Mouse (Mus musculus) monocyte, adult 5-6 weeks (primary cell): ENCODE data around the gene Jak2. TPM values are rescaled to one million over a fixed set of nuclear protein-coding genes. Genes with fewer than 3 reads are reported as not detected.

ENCODE experiments used
- ATAC-seq: fragments of 153-309, 156-312 bp; replicated peaks from 2 replicates; pipeline ENCODE4 v1.8.0; 2017; ENCODE audit warnings: mild to moderate bottlenecking; ENCODE audit not compliant: low TSS enrichment, insufficient number of reproducible peaks, severe bottlenecking, poor library complexity, low FRiP score
- total RNA-seq: library from RNA; stranded (forward); fragments of 200-1000, 200-491, 200-594 nt; gene quantifications from 3 replicates; pipeline ENCODE4 v1.2.3, GENCODE M21; 2017

Jak2 gene
- total RNA-seq, 1 experiment from 2014 or later = 123 TPM

DNA sequence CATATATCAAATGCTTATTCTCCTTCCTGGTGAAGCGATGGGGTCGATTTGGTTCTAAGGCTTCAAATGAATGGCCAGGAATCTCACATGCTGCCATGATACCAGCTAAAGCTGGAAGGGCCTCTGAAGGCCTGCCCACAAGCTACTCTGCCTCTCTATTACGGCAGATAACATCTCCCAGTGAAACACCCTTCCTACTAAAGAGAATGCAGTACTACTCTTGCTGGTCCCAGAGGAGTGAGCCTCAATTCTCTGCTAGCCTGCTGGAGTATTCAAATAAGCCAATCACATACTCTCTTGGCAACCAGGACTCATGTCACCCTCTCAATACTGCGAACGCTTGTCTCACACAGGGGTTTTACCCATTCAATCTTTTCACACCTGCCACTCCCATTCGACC is 90.7 kb downstream of the Jak2 start:
- ATAC-seq = no peak

DNA sequence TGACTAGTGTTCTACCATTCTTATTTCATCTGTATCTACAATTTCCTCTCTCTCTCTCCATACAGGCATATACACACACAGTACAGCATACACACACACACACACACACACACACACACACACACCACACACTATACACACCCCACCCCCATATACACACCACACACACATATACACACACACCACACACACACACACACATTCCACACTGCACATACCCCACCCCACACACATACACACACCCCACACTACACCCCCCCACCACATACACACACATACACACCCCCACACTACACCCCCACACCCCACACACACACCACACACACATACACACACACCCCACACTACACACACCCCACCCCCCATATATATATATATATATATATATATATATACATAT is 93.2 kb downstream of the Jak2 start:
- no peak for ATAC-seq

DNA sequence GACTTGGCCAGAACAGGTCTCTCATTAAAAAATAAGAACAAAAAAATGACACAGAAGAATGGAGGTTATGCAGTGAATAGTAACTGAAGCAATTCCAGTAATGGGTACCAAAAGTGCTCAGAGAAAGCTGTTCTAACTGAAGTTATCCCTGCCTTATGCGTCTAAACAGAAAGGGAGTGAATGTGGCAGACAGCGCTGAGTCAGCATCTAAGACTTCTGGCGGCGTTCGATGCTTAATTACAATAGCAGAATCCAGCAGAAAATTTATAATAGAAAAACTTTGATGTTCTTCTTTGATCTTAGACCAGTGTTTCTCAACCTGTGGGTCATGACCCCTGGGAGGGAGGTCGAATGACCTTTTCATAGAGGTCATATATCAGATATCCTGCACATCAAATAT is 94.0 kb downstream of the Jak2 start:
- no peak for ATAC-seq

DNA sequence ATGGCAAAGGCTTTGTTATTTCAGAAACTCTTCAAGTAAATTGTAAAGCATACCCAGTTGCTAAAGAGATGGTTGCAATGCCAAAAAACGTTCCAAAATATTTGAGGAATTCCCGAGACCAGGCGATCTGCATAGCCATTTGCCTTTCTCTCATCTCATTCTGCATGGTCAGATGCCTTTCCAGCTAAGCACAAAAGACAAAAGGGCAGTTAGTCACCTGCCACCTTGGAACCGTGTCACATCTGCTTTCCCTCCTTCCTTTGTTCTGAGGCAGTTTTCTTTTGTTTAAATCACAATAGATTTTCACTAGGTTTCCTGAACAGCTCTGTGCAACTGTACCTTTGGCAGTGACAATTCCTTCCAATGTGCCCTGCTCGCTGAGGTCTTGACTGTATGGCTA is 99.4 kb downstream of the Jak2 start:
- ATAC-seq = no peak

DNA sequence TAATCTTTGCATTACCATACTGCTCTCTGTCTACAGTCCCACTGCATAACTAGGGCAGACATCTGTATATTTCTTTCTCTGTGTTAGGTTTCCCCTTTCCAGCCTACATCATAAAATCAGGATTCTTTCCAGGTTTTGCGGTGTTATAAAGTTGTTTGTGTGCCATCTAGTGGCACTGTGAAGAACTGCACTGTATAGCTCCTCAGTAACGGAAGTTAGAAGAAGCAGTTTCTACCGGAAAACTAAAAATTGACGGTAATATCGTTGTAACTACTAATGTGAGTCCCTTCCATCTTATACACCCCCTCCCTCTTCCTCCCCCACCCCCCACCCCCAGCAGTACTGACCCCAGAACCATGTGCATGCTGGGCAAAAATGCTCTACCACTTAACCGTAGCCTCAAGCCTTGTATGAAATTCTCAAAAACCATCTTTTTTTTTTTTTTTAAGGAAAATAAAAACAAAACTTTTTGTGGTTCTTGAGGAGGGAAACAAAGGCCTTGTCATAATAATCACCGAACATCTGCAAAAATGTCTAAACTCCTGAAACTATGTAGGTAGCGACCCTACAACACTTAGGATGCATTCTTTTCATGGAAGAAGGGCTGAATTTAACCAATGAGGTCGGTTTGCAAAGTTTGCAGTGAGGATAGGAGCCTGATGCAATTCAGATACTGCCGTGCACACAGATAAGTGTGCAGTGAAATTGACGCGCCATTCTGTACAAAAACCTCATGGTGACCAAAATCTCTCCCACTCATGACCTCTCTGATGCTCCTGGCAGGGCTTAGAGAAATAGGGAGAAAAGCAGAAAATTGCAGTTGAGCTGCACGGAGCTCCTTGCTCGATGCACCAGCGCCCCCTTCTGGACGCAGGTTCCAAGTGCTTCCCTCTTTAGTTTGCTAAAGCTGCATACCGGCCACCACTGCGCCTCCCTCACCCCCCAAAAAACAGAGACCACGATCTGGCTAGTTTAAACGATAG is 103.6 kb downstream of the Jak2 start:
- ATAC-seq = peak; percentile 73

DNA sequence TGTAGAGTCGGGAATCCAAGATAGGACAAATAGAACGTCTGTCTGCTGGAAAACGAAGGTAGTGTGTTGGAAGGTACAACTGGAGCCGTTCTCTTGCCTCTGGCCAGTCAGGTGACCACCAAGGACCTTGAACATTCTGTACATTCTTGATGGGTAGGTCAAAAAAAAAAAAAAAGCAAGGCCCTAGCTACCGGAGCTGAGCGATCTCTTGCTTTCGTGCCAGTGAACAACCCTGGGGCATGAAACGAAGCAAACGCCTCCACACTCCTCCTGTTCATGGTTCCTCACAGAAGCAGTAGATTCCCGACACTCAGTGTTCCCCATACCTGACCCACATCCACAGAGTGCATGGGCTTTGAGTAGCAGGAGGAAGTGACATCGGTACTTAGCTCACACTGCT is 104.7 kb downstream of the Jak2 start:
- no peak for ATAC-seq

DNA sequence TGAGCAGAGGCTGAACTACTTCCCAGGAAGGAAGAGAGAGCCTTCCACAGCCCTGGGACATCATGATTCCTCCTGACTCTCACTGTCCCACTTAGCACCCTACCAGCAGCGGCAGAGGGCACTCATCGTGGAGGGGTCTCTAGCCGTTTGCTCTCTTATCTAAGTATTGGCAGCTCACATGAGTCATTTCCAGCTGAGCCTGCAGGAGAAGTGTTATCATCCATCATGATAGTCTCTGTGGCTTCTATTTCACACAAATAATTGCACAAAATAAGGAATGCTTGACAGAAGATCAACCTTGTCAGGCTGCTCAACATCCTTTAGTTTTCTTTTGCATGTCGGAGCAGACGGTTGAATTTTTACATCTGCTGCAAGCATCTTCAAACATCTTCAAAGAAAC is 108.6 kb downstream of the Jak2 start:
- no peak for ATAC-seq

DNA sequence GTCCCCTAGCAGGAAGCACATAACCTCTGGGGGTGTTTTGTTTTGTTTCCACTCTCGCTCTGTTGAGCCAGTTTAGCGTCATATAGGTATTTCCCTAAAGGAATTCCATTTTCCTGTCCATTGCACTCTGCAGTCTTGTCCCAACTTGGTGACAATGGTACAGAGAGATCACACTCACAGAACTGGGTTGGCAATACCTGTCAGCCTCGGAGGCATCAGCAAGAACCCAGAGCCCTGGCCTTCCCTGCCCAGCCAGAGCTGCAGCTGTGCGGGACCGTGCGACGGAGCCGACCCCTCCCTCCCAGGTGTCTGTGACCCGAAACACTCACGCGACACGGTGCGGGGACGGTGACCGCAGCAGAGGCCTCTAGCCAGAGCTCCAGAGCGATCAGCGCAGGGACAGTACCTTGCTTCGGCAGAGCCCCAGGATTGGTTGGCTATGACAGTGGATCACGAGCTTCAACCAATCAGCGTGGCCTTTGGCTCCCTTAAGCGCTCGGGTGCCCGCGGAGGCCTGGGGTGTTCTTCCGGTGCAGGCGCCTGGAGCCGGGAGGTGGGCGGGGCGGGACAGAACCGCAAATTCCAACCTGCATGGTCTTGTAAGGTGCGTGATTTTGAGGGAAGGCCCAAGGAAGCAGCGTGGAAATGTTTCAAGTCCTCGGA is 110.0 kb downstream of the Jak2 start:
- peak; percentile 93 for ATAC-seq

DNA sequence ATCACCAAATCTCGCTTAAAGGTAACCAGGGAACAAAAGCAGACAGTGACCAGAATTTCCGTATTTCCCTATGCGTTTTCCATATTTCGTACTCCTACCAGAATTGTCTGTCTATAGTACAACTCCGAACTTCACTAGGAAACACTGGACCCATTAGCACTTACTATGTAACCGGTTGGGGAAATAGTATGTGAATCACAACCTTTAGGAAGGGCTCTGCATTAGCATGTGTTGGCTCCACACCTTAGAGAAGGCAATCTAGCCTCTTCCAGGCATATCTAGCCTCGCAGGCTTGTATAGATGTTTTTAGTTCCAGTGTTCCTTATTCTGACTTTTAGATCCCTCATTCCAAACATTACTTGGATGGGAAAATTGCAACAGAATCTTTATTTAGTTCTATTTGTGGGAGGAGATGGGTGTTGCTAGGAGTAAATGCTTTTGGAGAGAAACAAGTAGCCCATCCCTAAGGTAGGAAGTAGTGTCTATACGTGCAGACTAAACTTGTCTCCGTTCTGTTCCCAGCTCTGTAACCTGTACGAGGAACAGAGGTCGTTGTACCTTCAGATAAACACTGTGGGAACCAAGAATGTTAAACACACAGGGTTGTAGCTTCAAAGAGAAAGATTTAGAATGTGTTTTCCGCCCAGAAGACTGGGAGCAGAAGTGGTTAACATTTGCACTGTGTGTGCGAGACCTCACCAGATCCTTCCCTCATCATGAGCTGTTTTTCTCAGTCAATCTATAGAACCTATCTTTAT is 110.7 kb downstream of the Jak2 start:
- ATAC-seq = no peak

Other genes with a start within 250 kb of the Jak2 start
- 25.3 to 47.3 TPM (median 27.9 TPM) in 3 replicates for gene Ak3, start 203.9 kb upstream of the Jak2 start, total RNA-seq
- 11.4 to 15.9 TPM (median 12.8 TPM) in 3 replicates for gene Rcl1, start 150.5 kb upstream of the Jak2 start, total RNA-seq
- 10.8 to 13.7 TPM (median 11.6 TPM) in 3 replicates for gene Insl6, start 73.5 kb downstream of the Jak2 start, total RNA-seq
- gene Rln1, start 82.8 kb downstream of the Jak2 start, total RNA-seq = 0.29 TPM in 1 of 3 replicates, not detected in the others
- 110 to 162 TPM (median 162 TPM) in 3 replicates for gene Plgrkt, start 115.6 kb downstream of the Jak2 start, total RNA-seq
- 80.1 to 92.8 TPM (median 86.9 TPM) in 3 replicates for gene Cd274, start 115.6 kb downstream of the Jak2 start, total RNA-seq
- gene Pdcd1lg2, start 159.1 kb downstream of the Jak2 start, total RNA-seq = 3.8 to 7.9 TPM (median 6.5 TPM) in 3 replicates